Mouse (Mus musculus): Measurements from ENCODE around the gene Ubl3.

- TF ChIP-seq POLR2A (IDR thresholded peaks at IDR 0.05; ENCODE audit: insufficient read length, low read depth): no peak
- no peak for TF ChIP-seq USF1 (IDR thresholded peaks at IDR 0.05; ENCODE audit: low read depth)
- TF ChIP-seq CEBPB (IDR thresholded peaks at IDR 0.05; ENCODE audit: insufficient read depth, poor library complexity, severe bottlenecking): no peak
- TF ChIP-seq SRF (IDR thresholded peaks at IDR 0.05; ENCODE audit: control insufficient read depth, insufficient read length, low read depth): no peak
- TF ChIP-seq E2F4 (IDR thresholded peaks at IDR 0.05; ENCODE audit: insufficient read depth): no peak
- TF ChIP-seq TCF12 (IDR thresholded peaks at IDR 0.05; ENCODE audit: insufficient read depth, poor library complexity, severe bottlenecking): no peak
These were observed 45.8 kb upstream of the Ubl3 start for GRCm38 (mm10) chr5:148598376-148598775.

Measured in myocyte (in vitro differentiated cells).